20 mouse cellular contexts compared by ENCODE assay signal in the genomic region with DNA sequence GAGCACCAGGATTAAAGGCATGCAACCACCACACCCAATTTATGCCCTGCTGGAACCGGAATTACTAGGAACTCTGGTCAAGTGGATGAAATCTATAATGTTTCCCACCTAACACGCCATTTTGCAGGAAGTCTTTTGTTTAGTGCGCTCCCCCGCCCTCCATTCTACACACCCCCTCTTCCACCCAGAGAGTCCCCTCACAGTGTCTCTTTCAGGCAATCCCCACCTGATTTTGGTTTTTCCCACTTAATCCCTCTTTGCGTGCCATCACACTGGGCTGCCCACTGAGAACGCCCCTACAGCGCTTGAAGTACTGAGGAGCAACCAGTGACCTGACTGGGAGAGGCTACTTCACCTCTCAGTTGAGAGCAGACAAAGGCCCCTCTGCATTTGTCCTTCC. TPM values are rescaled to one million over a fixed set of nuclear protein-coding genes. Genes with fewer than 3 reads are reported as not detected.
A peak's percentile ranks its signal among the peaks of the same experiment; 100 is the strongest.
DNase-seq lines count a peak whose midpoint lies in the region; TF ChIP-seq lines count a peak whose summit lies in the region.
"Had no signal": no experiment of that assay in that cellular context is flagged by ENCODE, and none has a peak within 500 bp of the region (broad histone marks: within the 10 kb centered on the region; RNA-seq: fewer than 3 reads in every experiment).

No protein-coding gene starts in this region.

- peak overlapping the region; percentile 10 for H3K27ac ChIP-seq in ES-Bruce4 (ENCODE audit: insufficient read depth, low read length)
- H3K27ac ChIP-seq: embryonic facial prominence, embryonic 13.5 days; embryonic facial prominence, embryonic 15.5 days; forebrain, embryonic 10.5 days; forebrain, embryonic 12.5 days had no signal

- TF ChIP-seq EP300 in ES-Bruce4 (IDR thresholded peaks at IDR 0.05; ENCODE audit: insufficient read depth, low read depth, low read length) = no peak

- no peaks in the 10 kb centered on the region for H3K36me3 ChIP-seq in ES-Bruce4 (ENCODE audit: control insufficient read depth, insufficient read depth, low read length, poor library complexity, severe bottlenecking)
- H3K36me3 ChIP-seq: embryonic facial prominence, embryonic 15.5 days; forebrain, embryonic 10.5 days; forebrain, embryonic 12.5 days had no signal

- peak; percentile 74 for DNase-seq in R1 (ENCODE audit: low read depth, low spot score)
- no peak for DNase-seq in right cerebral cortex, postnatal 4 days
- DNase-seq in cerebellum, adult 11 months = no peak
- DNase-seq in thymus, postnatal 4 days = no peak
- DNase-seq: adrenal gland, postnatal 10 days; adrenal gland, postnatal 36 days; cerebellum, adult 18-20 months; cerebellum, adult 8-10 months; cerebellum, adult 9-11 months; cerebellum, postnatal 14 days; cerebellum, postnatal 36 days; embryo, embryonic 11 days had no signal

- no peak overlapping the region for H3K4me3 ChIP-seq in ES-Bruce4 (ENCODE audit: low read depth, low read length)
- H3K4me3 ChIP-seq: embryonic facial prominence, embryonic 13.5 days; embryonic facial prominence, embryonic 15.5 days; erythroblast, embryonic 14.5 days; forebrain, embryonic 10.5 days; forebrain, embryonic 12.5 days had no signal

- no peaks in the 10 kb centered on the region for H3K9me3 ChIP-seq in ES-Bruce4 (replicated peaks; ENCODE audit: control insufficient read depth, insufficient read depth, low read length, poor library complexity, severe bottlenecking)
- H3K9me3 ChIP-seq: embryonic facial prominence, embryonic 13.5 days; embryonic facial prominence, embryonic 15.5 days; forebrain, embryonic 10.5 days; forebrain, embryonic 12.5 days; G1E had no signal

- TF ChIP-seq POLR2A in ES-Bruce4 (IDR thresholded peaks at IDR 0.05; ENCODE audit: insufficient read depth, low read length) = no peak

- TF ChIP-seq CTCF in ES-Bruce4 (IDR thresholded peaks at IDR 0.05; ENCODE audit: low read depth, low read length) = no peak

- H3K4me1 ChIP-seq in ES-Bruce4 (ENCODE audit: control insufficient read depth, insufficient read depth, low read length) = peaks cover 4% of the 10 kb centered on the region
- H3K4me1 ChIP-seq: embryonic facial prominence, embryonic 15.5 days had no signal

- H3K27me3 ChIP-seq in ES-Bruce4 (ENCODE audit: control insufficient read depth, insufficient read depth, low read length, poor library complexity, severe bottlenecking) = no peaks in the 10 kb centered on the region
- H3K27me3 ChIP-seq: embryonic facial prominence, embryonic 13.5 days; embryonic facial prominence, embryonic 15.5 days; forebrain, embryonic 12.5 days; Patski had no signal

- no peak overlapping the region for H3K9ac ChIP-seq in ES-Bruce4 (ENCODE audit: low read depth, poor library complexity, severe bottlenecking)
- H3K9ac ChIP-seq: embryonic facial prominence, embryonic 13.5 days; embryonic facial prominence, embryonic 15.5 days; forebrain, embryonic 12.5 days had no signal

RNA-seq across cellular contexts. Expression of a gene that starts 11.1 kb away (rescaled TPM):
- polyA plus RNA-seq in ES-Bruce4 (2011; ENCODE audit: insufficient read depth, insufficient read length, low read depth, missing spikeins) = 24.2 and 26.7 TPM in 2 replicates

RNA-seq across cellular contexts. Expression of a gene that starts 43.3 kb away (rescaled TPM):
- polyA plus RNA-seq in ES-Bruce4 (2011; ENCODE audit: insufficient read depth, insufficient read length, low read depth, missing spikeins) = 10.6 and 10.8 TPM in 2 replicates
